Mouse (Mus musculus) myocyte (in vitro differentiated cells): ENCODE results near the gene Gm10277. TPM values are rescaled to one million over a fixed set of nuclear protein-coding genes. Genes with fewer than 3 reads are reported as not detected.

ENCODE experiments used
- H3K27me3 ChIP-seq: one replicate; pipeline ENCODE4 v1.6.1; 2011; ENCODE audit not compliant: control insufficient read depth, insufficient read depth, insufficient read length
- H3K36me3 ChIP-seq: one replicate; pipeline ENCODE4 v1.6.1; 2011; ENCODE audit not compliant: control insufficient read depth, insufficient read depth
- H3K4me2 ChIP-seq: one replicate; pipeline ENCODE4 v1.6.1; 2011; ENCODE audit warnings: low read depth, control low read depth
- H3K4me3 ChIP-seq: one replicate; pipeline ENCODE4 v1.5.1; 2011; ENCODE audit warnings: mild to moderate bottlenecking, control low read depth, moderate library complexity
- H3K79me2 ChIP-seq: one replicate; pipeline ENCODE4 v1.6.1; 2011; ENCODE audit not compliant: control insufficient read depth, insufficient read depth
- H3ac ChIP-seq: one replicate; pipeline ENCODE4 v1.6.1; 2011; ENCODE audit not compliant: control insufficient read depth, insufficient read length
- CEBPB ChIP-seq: IDR thresholded peaks from 2 replicates; pipeline ENCODE4 v1.6.1; 2011; ENCODE audit warnings: mild to moderate bottlenecking, moderate library complexity; ENCODE audit not compliant: poor library complexity, insufficient read depth, severe bottlenecking
- E2F4 ChIP-seq: IDR thresholded peaks from one replicate; pipeline ENCODE4 v1.6.1; 2011; ENCODE audit warnings: mild to moderate bottlenecking, control low read depth, moderate library complexity; ENCODE audit not compliant: insufficient read depth
- MAX ChIP-seq: IDR thresholded peaks from one replicate; pipeline ENCODE4 v1.6.1; 2011; ENCODE audit warnings: low read depth, mild to moderate bottlenecking, control low read depth
- MYOD1 ChIP-seq, 3 experiments: IDR thresholded peaks; one replicate each; pipeline ENCODE4 v1.6.1; 2011; ENCODE audit warnings: control low read depth in 2 of 3, low read depth in 2 of 3, mild to moderate bottlenecking in 2 of 3, moderate library complexity in 1 of 3; ENCODE audit not compliant: insufficient read length in 2 of 3, control insufficient read depth in 1 of 3
- MYOG ChIP-seq, 3 experiments: IDR thresholded peaks; one replicate each; pipeline ENCODE4 v1.6.1; 2011; ENCODE audit warnings: control low read depth in 2 of 3, low read depth in 2 of 3, mild to moderate bottlenecking in 2 of 3; ENCODE audit not compliant: insufficient read length in 2 of 3, control insufficient read depth in 1 of 3, insufficient read depth in 1 of 3
- POLR2A ChIP-seq: IDR thresholded peaks from one replicate; pipeline ENCODE4 v1.6.1; 2011; ENCODE audit warnings: low read depth, mild to moderate bottlenecking, control low read depth, moderate library complexity; ENCODE audit not compliant: insufficient read length
- POLR2AphosphoS2 ChIP-seq: IDR thresholded peaks from one replicate; pipeline ENCODE4 v1.6.1; 2011; ENCODE audit warnings: low read depth, control low read depth; ENCODE audit not compliant: insufficient read length
- REST ChIP-seq: IDR thresholded peaks from one replicate; pipeline ENCODE4 v1.6.1; 2011; ENCODE audit warnings: mild to moderate bottlenecking, control low read depth, moderate library complexity; ENCODE audit not compliant: insufficient read depth, insufficient read length
- SRF ChIP-seq: IDR thresholded peaks from one replicate; pipeline ENCODE4 v1.6.1; 2011; ENCODE audit warnings: low read depth; ENCODE audit not compliant: control insufficient read depth, insufficient read length
- TCF12 ChIP-seq: IDR thresholded peaks from one replicate; pipeline ENCODE4 v1.6.1; 2011; ENCODE audit warnings: mild to moderate bottlenecking, control low read depth; ENCODE audit not compliant: poor library complexity, insufficient read depth, severe bottlenecking
- TCF3 ChIP-seq: IDR thresholded peaks from one replicate; pipeline ENCODE4 v1.6.1; 2011; ENCODE audit warnings: low read depth, control low read depth; ENCODE audit not compliant: insufficient read length
- USF1 ChIP-seq: IDR thresholded peaks from one replicate; pipeline ENCODE4 v1.6.1; 2011; ENCODE audit warnings: low read depth, mild to moderate bottlenecking, control low read depth, moderate library complexity
- polyA plus RNA-seq: library from polyadenylated mRNA; unstranded; fragments of >200 nt; fragmentation: generic; extraction: Trizol; gene quantifications from one replicate; pipeline ENCODE4 v1.2.1, GENCODE M21; 2012; ENCODE audit warnings: missing spikeins

Gene Gm10277
- 0.07 TPM for polyA plus RNA-seq

GRCm38 (mm10) chr11:77787707-77788106 is at the start of gene Gm10277:
Gene Gm10277 (minus strand): TSS chr11:77787747.
- Histone ChIP-seq H3K79me2 (peaks cover 4% of the 10 kb centered on the region), H3K27me3 (no peaks in the 10 kb centered on the region), H3ac (no peak within 1 kb of the TSS), H3K4me3 (no peak within 1 kb of the TSS), H3K4me2 (peak within 1 kb of the TSS; percentile 56), H3K36me3 (no peaks in the 10 kb centered on the region)
- TF ChIP-seq E2F4 (no peak), REST (no peak), MYOG (IDR thresholded peaks at IDR 0.05; ENCODE audit: control insufficient read depth in 1 of 3, insufficient read depth in 1 of 3, insufficient read length in 2 of 3, low read depth in 2 of 3) (no peak), SRF (no peak), TCF3 (no peak), POLR2AphosphoS2 (no peak), CEBPB (no peak), POLR2A (no peak)

- no peak overlapping the region for H3K4me2 ChIP-seq
- H3K36me3 ChIP-seq: peaks cover 32% of the 10 kb centered on the region
- TF ChIP-seq MYOG (IDR thresholded peaks at IDR 0.05; ENCODE audit: control insufficient read depth in 1 of 3, insufficient read depth in 1 of 3, insufficient read length in 2 of 3, low read depth in 2 of 3) (peak in 1 of 3 experiments; percentile 63), USF1 (no peak), MAX (no peak), MYOD1 (IDR thresholded peaks at IDR 0.05; ENCODE audit: control insufficient read depth in 1 of 3, insufficient read length in 2 of 3, low read depth in 2 of 3) (peak in 2 of 3 experiments; percentile 64 to 74), POLR2A (no peak)
- no peaks in the 10 kb centered on the region for H3K27me3 ChIP-seq
- H3ac ChIP-seq: no peak overlapping the region
- no peaks in the 10 kb centered on the region for H3K79me2 ChIP-seq
- no peak overlapping the region for H3K4me3 ChIP-seq
Measured at GRCm38 (mm10) chr11:77836751-77837150, 49.2 kb upstream of the Gm10277 start.

GRCm38 (mm10) chr11:77836290-77836689 is 48.7 kb upstream of the Gm10277 start:
- H3K36me3 ChIP-seq: peaks cover 31% of the 10 kb centered on the region

GRCm38 (mm10) chr11:77835109-77835508 is 47.6 kb upstream of the Gm10277 start:
- TF ChIP-seq MYOD1 (IDR thresholded peaks at IDR 0.05; ENCODE audit: control insufficient read depth in 1 of 3, insufficient read length in 2 of 3, low read depth in 2 of 3) (no peak), TCF3 (no peak), REST (no peak), USF1 (no peak)
- Histone ChIP-seq H3K36me3 (peaks cover 29% of the 10 kb centered on the region), H3K4me3 (no peak overlapping the region), H3K4me2 (no peak overlapping the region), H3ac (no peak overlapping the region), H3K79me2 (no peaks in the 10 kb centered on the region), H3K27me3 (no peaks in the 10 kb centered on the region)

More at GRCm38 (mm10) chr11:77836290-77836689, 48.7 kb upstream of the Gm10277 start:
- Histone ChIP-seq H3K4me3 (no peak overlapping the region), H3K4me2 (no peak overlapping the region), H3K27me3 (no peaks in the 10 kb centered on the region), H3K79me2 (no peaks in the 10 kb centered on the region), H3ac (no peak overlapping the region)
- TF ChIP-seq MYOD1 (IDR thresholded peaks at IDR 0.05; ENCODE audit: control insufficient read depth in 1 of 3, insufficient read length in 2 of 3, low read depth in 2 of 3) (peak in 2 of 3 experiments; percentile 57 to 76), MYOG (IDR thresholded peaks at IDR 0.05; ENCODE audit: control insufficient read depth in 1 of 3, insufficient read depth in 1 of 3, insufficient read length in 2 of 3, low read depth in 2 of 3) (peak in 2 of 3 experiments; percentile 63 to 79), MAX (no peak)

GRCm38 (mm10) chr11:77832541-77832940 is 45.0 kb upstream of the Gm10277 start:
- H3K79me2 ChIP-seq: no peaks in the 10 kb centered on the region
- peaks cover 37% of the 10 kb centered on the region for H3K36me3 ChIP-seq
- no peak overlapping the region for H3K4me2 ChIP-seq
- no peaks in the 10 kb centered on the region for H3K27me3 ChIP-seq
- H3ac ChIP-seq: no peak overlapping the region
- TF ChIP-seq SRF: no peak
- no peak for TF ChIP-seq TCF12
- no peak for TF ChIP-seq POLR2A
- TF ChIP-seq TCF3: no peak
- no peak for TF ChIP-seq MAX
- TF ChIP-seq POLR2AphosphoS2: no peak
- no peak for TF ChIP-seq USF1
- TF ChIP-seq MYOD1 (IDR thresholded peaks at IDR 0.05; ENCODE audit: control insufficient read depth in 1 of 3, insufficient read length in 2 of 3, low read depth in 2 of 3): no peak
- no peak for TF ChIP-seq E2F4
- no peak for TF ChIP-seq REST
- TF ChIP-seq CEBPB: no peak
- TF ChIP-seq MYOG (IDR thresholded peaks at IDR 0.05; ENCODE audit: control insufficient read depth in 1 of 3, insufficient read depth in 1 of 3, insufficient read length in 2 of 3, low read depth in 2 of 3): no peak
- H3K4me3 ChIP-seq: no peak overlapping the region
